Mouse (Mus musculus): Measurements from ENCODE around the gene Olfr798. TPM values are rescaled to one million over a fixed set of nuclear protein-coding genes. Genes with fewer than 3 reads are reported as not detected.

Olfr798 gene
- polyA plus RNA-seq (2015; fragmentation: Nextera tagmentation; extraction: Ambion mirVana) = not detected in 2 replicates

DNA sequence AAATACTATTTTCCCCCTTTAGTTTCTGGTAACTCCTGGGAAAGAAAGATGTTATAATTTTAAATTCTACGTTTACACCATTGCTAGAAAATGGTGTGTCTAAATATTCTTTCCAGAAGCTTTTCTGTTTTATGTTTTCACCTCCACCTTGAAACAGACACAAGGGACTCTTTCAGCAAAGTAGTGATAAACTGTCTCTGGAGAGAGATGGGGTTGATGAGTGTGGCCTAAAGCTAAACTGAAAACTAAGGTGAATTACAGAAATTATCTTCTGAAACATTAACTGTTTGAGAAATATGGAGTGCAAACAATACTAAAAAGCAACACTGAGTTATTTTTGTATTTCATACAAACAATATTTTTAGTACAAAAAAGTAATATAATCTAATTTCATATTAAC, at the start of gene Olfr798:
Olfr798 (minus strand) TSS at position 101 of the 400 bp plus-strand sequence.
- Histone ChIP-seq H3K4me3 (replicated peaks) (no peak within 1 kb of the TSS), H3K27ac (no peak within 1 kb of the TSS), H3K9ac (no peak within 1 kb of the TSS), H3K4me2 (replicated peaks) (no peak within 1 kb of the TSS), H3K9me3 (no peaks in the 10 kb centered on the region), H3K36me3 (no peaks in the 10 kb centered on the region), H3K4me1 (replicated peaks) (no peaks in the 10 kb centered on the region), H3K27me3 (replicated peaks) (no peaks in the 10 kb centered on the region)
- ATAC-seq = no peak
- WGBS = 76% methylated on average over 1 of the region's 1 CpGs

DNA sequence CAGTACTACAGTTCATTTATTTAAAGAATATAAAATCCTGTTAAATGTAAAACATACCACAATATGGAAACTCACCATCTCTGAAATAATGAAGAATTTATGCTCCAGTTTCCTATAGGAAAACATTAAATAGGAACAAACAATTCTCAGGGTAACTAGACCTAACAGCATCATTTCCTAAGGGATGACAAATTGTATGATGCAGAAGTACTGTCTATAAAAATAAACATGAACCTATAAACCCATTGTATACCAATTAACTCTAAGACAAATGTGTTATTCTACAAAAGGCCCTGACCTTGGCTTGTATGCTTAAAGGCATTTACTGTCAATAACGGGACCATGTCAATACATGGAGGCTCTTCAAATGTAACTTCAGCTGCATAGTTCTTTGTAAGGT, 46.0 kb upstream of the Olfr798 start, which contains the start of gene Olfr801:
Olfr801 (minus strand) TSS at position 101 of the 400 bp plus-strand sequence.
- H3K4me1 ChIP-seq (replicated peaks) = no peaks in the 10 kb centered on the region
- no peaks in the 10 kb centered on the region for H3K36me3 ChIP-seq
- WGBS = 76% methylated on average over 1 of the region's 1 CpGs
- no peaks in the 10 kb centered on the region for H3K9me3 ChIP-seq
- H3K9ac ChIP-seq = no peak within 1 kb of the TSS
- no peak within 1 kb of the TSS for H3K4me3 ChIP-seq (replicated peaks)
- no peak within 1 kb of the TSS for H3K27ac ChIP-seq
- no peak for ATAC-seq
- H3K27me3 ChIP-seq (replicated peaks) = no peaks in the 10 kb centered on the region
- no peak within 1 kb of the TSS for H3K4me2 ChIP-seq (replicated peaks)

DNA sequence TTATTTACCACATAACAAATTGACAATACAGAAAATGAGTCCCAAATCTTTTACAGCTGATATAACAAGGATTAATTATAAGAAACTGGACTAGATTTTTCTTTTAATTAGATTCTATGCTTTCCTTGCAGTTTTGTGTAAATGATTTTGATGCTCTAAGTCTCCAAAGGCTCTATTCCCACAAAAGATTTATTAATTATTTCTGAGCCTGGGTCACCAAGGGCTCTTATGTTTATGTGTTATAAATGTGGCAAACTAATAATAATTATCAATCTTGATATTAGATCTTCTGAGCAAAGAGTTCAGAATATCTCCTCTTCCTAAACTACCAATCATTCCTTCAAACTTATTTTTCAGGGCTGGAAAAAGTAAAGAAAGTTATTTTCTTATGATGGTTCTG, 29.7 kb upstream of the Olfr798 start, which contains the start of gene Olfr800:
Olfr800 (plus strand) TSS at position 301 of the 400 bp plus-strand sequence.
- no peak within 1 kb of the TSS for H3K9ac ChIP-seq
- H3K9me3 ChIP-seq = no peaks in the 10 kb centered on the region
- no peak within 1 kb of the TSS for H3K4me2 ChIP-seq (replicated peaks)
- H3K36me3 ChIP-seq = no peaks in the 10 kb centered on the region
- H3K27ac ChIP-seq = no peak within 1 kb of the TSS
- H3K27me3 ChIP-seq (replicated peaks) = no peaks in the 10 kb centered on the region
- no peak within 1 kb of the TSS for H3K4me3 ChIP-seq (replicated peaks)
- H3K4me1 ChIP-seq (replicated peaks) = no peaks in the 10 kb centered on the region
- no peak for ATAC-seq

DNA sequence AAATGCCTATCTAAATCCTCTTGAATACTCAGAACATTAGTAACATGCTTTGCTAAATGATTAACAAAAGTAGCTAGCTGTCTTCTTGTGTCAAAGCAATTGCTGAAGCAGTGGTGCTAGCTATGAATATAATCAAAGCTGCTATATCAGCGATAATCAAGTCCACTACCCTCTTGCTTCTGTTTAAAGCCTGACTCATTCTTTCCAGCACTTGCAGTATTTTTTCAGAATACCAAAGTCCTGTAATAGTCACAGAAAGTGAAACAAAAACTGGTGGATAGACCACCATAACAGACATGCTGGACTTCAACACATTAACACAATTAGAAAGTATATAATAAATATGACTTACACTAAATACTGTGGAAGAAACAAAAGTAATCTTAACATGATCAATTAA, 24.0 kb upstream of the Olfr798 start:
- ATAC-seq = no peak
- H3K4me3 ChIP-seq (replicated peaks) = no peak overlapping the region
- H3K4me1 ChIP-seq (replicated peaks) = no peaks in the 10 kb centered on the region
- H3K27ac ChIP-seq = no peak overlapping the region
- no peak overlapping the region for H3K9ac ChIP-seq
- H3K4me2 ChIP-seq (replicated peaks) = no peak overlapping the region
- WGBS = 92% methylated on average over 1 of the region's 1 CpGs
- H3K36me3 ChIP-seq = no peaks in the 10 kb centered on the region
- H3K27me3 ChIP-seq (replicated peaks) = no peaks in the 10 kb centered on the region
- H3K9me3 ChIP-seq = no peaks in the 10 kb centered on the region

- no peak within 1 kb of the TSS for H3K4me2 ChIP-seq (replicated peaks)
- no peak within 1 kb of the TSS for H3K27ac ChIP-seq
- no peaks in the 10 kb centered on the region for H3K4me1 ChIP-seq (replicated peaks)
- H3K27me3 ChIP-seq (replicated peaks) = no peaks in the 10 kb centered on the region
- no peaks in the 10 kb centered on the region for H3K36me3 ChIP-seq
- no peaks in the 10 kb centered on the region for H3K9me3 ChIP-seq
- H3K9ac ChIP-seq = no peak within 1 kb of the TSS
- H3K4me3 ChIP-seq (replicated peaks) = no peak within 1 kb of the TSS
- 26% methylated on average over 1 of the region's 1 CpGs for WGBS
- no peak for ATAC-seq
Observed at GRCm38 (mm10) chr10:129637184-129637583, 9.4 kb upstream of the Olfr798 start, which contains the start of gene Olfr799. TSS of gene Olfr799 (plus strand) at chr10:129637484.

DNA sequence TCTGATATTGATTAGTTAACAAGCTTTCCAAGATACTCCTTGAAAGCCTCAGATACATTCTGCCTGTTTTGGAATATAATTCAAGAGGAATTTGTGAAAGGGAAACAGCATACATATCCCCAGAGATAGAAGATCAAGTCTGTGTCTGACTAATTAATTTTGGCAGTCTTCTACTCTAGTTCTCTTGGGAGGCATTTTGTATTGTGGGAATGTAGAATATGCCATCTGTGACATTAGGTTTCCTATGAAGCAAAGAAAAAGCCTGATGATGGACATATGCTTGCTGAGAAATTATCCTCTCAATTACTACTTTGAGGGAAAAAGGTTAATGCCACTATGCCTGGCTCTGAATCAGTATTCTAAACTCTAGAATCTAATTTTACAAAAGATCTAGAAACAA, 4.5 kb downstream of the Olfr798 start:
- Histone ChIP-seq H3K4me2 (replicated peaks) (no peak overlapping the region), H3K27ac (no peak overlapping the region), H3K4me1 (replicated peaks) (no peaks in the 10 kb centered on the region), H3K9ac (no peak overlapping the region), H3K36me3 (no peaks in the 10 kb centered on the region), H3K4me3 (replicated peaks) (no peak overlapping the region), H3K27me3 (replicated peaks) (no peaks in the 10 kb centered on the region), H3K9me3 (no peaks in the 10 kb centered on the region)
- ATAC-seq = no peak

GRCm38 (mm10) chr10:129621724-129622123, 6.0 kb downstream of the Olfr798 start:
- H3K4me2 ChIP-seq (replicated peaks) = no peak overlapping the region
- H3K27ac ChIP-seq = no peak overlapping the region
- no peaks in the 10 kb centered on the region for H3K36me3 ChIP-seq
- no peaks in the 10 kb centered on the region for H3K9me3 ChIP-seq
- no peak overlapping the region for H3K9ac ChIP-seq
- no peaks in the 10 kb centered on the region for H3K27me3 ChIP-seq (replicated peaks)
- 23% methylated on average over 1 of the region's 1 CpGs for WGBS
- no peaks in the 10 kb centered on the region for H3K4me1 ChIP-seq (replicated peaks)
- ATAC-seq = no peak
- no peak overlapping the region for H3K4me3 ChIP-seq (replicated peaks)

GRCm38 (mm10) chr10:129612470-129612869, 15.3 kb downstream of the Olfr798 start, which contains the start of gene Olfr796:
TSS of gene Olfr796 (minus strand) at chr10:129612570.
- H3K9me3 ChIP-seq = no peaks in the 10 kb centered on the region
- H3K4me1 ChIP-seq (replicated peaks) = no peaks in the 10 kb centered on the region
- no peak for ATAC-seq
- no peak within 1 kb of the TSS for H3K27ac ChIP-seq
- H3K4me2 ChIP-seq (replicated peaks) = no peak within 1 kb of the TSS
- H3K27me3 ChIP-seq (replicated peaks) = no peaks in the 10 kb centered on the region
- H3K9ac ChIP-seq = no peak within 1 kb of the TSS
- no peaks in the 10 kb centered on the region for H3K36me3 ChIP-seq
- WGBS = 100% methylated on average over 1 of the region's 1 CpGs
- H3K4me3 ChIP-seq (replicated peaks) = no peak within 1 kb of the TSS

DNA sequence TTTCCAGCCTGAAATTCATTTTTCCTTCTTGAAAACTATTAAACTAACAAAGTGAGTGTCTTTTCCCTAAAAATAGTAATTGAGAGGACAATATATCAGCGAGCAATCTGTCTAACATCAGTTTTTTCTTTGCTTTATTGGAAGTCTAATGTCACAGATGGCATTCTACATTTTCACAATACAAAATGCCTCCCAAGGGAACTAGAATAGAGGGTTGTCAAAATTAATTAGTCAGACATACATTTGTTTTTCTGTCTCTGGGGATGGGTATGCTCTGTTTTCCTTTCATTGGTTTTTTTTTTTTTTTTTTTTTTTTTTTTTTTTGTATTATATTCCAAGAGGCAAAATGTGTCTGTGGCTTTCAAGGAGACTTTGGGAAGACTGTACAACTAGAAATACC, 50.7 kb downstream of the Olfr798 start:
- no peaks in the 10 kb centered on the region for H3K4me1 ChIP-seq (replicated peaks)
- ATAC-seq = no peak
- H3K4me3 ChIP-seq (replicated peaks) = no peak overlapping the region
- no peak overlapping the region for H3K27ac ChIP-seq
- no peak overlapping the region for H3K9ac ChIP-seq
- 77% methylated on average over 1 of the region's 1 CpGs for WGBS
- no peaks in the 10 kb centered on the region for H3K27me3 ChIP-seq (replicated peaks)
- H3K4me2 ChIP-seq (replicated peaks) = no peak overlapping the region
- no peaks in the 10 kb centered on the region for H3K36me3 ChIP-seq
- H3K9me3 ChIP-seq = no peaks in the 10 kb centered on the region

Other genes starting within 250 kb of the Olfr798 start
- gene Olfr784, start 243.9 kb downstream of the Olfr798 start, polyA plus RNA-seq (2015; fragmentation: Nextera tagmentation; extraction: Ambion mirVana) = 0.09 TPM in 1 of 2 replicates, not detected in the other
- not detected in 2 replicates for gene Olfr785, start 222.5 kb downstream of the Olfr798 start, polyA plus RNA-seq (2015; fragmentation: Nextera tagmentation; extraction: Ambion mirVana)
- gene Olfr786, start 200.6 kb downstream of the Olfr798 start, polyA plus RNA-seq (2015; fragmentation: Nextera tagmentation; extraction: Ambion mirVana) = not detected in 2 replicates
- not detected in 2 replicates for gene Olfr787, start 166.1 kb downstream of the Olfr798 start, polyA plus RNA-seq (2015; fragmentation: Nextera tagmentation; extraction: Ambion mirVana)
- gene Olfr788, start 156.9 kb downstream of the Olfr798 start, polyA plus RNA-seq (2015; fragmentation: Nextera tagmentation; extraction: Ambion mirVana) = not detected in 2 replicates
- gene Olfr789, start 143.2 kb downstream of the Olfr798 start, polyA plus RNA-seq (2015; fragmentation: Nextera tagmentation; extraction: Ambion mirVana) = not detected in 2 replicates
- gene Olfr790, start 129.4 kb downstream of the Olfr798 start, polyA plus RNA-seq (2015; fragmentation: Nextera tagmentation; extraction: Ambion mirVana) = not detected in 2 replicates
- not detected in 2 replicates for gene Olfr791, start 106.1 kb downstream of the Olfr798 start, polyA plus RNA-seq (2015; fragmentation: Nextera tagmentation; extraction: Ambion mirVana)
- not detected in 2 replicates for gene Olfr792, start 88.8 kb downstream of the Olfr798 start, polyA plus RNA-seq (2015; fragmentation: Nextera tagmentation; extraction: Ambion mirVana)
- gene Olfr794, start 60.3 kb downstream of the Olfr798 start, polyA plus RNA-seq (2015; fragmentation: Nextera tagmentation; extraction: Ambion mirVana) = not detected in 2 replicates
- gene Olfr796, start 15.4 kb downstream of the Olfr798 start, polyA plus RNA-seq (2015; fragmentation: Nextera tagmentation; extraction: Ambion mirVana) = not detected in 2 replicates
- gene Olfr799, start 9.6 kb upstream of the Olfr798 start, polyA plus RNA-seq (2015; fragmentation: Nextera tagmentation; extraction: Ambion mirVana) = not detected in 2 replicates
- gene Olfr800, start 29.8 kb upstream of the Olfr798 start, polyA plus RNA-seq (2015; fragmentation: Nextera tagmentation; extraction: Ambion mirVana) = not detected in 2 replicates
- not detected in 2 replicates for gene Olfr801, start 45.9 kb upstream of the Olfr798 start, polyA plus RNA-seq (2015; fragmentation: Nextera tagmentation; extraction: Ambion mirVana)
- gene Olfr802, start 60.2 kb upstream of the Olfr798 start, polyA plus RNA-seq (2015; fragmentation: Nextera tagmentation; extraction: Ambion mirVana) = not detected in 2 replicates
- not detected in 2 replicates for gene Olfr803, start 66.4 kb upstream of the Olfr798 start, polyA plus RNA-seq (2015; fragmentation: Nextera tagmentation; extraction: Ambion mirVana)
- not detected in 2 replicates for gene Olfr804, start 75.3 kb upstream of the Olfr798 start, polyA plus RNA-seq (2015; fragmentation: Nextera tagmentation; extraction: Ambion mirVana)
- gene Olfr805, start 101.4 kb upstream of the Olfr798 start, polyA plus RNA-seq (2015; fragmentation: Nextera tagmentation; extraction: Ambion mirVana) = not detected in 2 replicates
- gene Olfr806, start 114.0 kb upstream of the Olfr798 start, polyA plus RNA-seq (2015; fragmentation: Nextera tagmentation; extraction: Ambion mirVana) = not detected in 2 replicates
- not detected in 2 replicates for gene Olfr807, start 129.9 kb upstream of the Olfr798 start, polyA plus RNA-seq (2015; fragmentation: Nextera tagmentation; extraction: Ambion mirVana)
- gene Olfr808, start 137.5 kb upstream of the Olfr798 start, polyA plus RNA-seq (2015; fragmentation: Nextera tagmentation; extraction: Ambion mirVana) = not detected in 2 replicates
- not detected in 2 replicates for gene Olfr809, start 146.7 kb upstream of the Olfr798 start, polyA plus RNA-seq (2015; fragmentation: Nextera tagmentation; extraction: Ambion mirVana)
- not detected in 2 replicates for gene Olfr810, start 167.0 kb upstream of the Olfr798 start, polyA plus RNA-seq (2015; fragmentation: Nextera tagmentation; extraction: Ambion mirVana)
- gene Olfr811, start 176.5 kb upstream of the Olfr798 start, polyA plus RNA-seq (2015; fragmentation: Nextera tagmentation; extraction: Ambion mirVana) = not detected in 2 replicates
- gene Olfr812, start 218.2 kb upstream of the Olfr798 start, polyA plus RNA-seq (2015; fragmentation: Nextera tagmentation; extraction: Ambion mirVana) = not detected in 2 replicates
- not detected in 2 replicates for gene Olfr813, start 227.4 kb upstream of the Olfr798 start, polyA plus RNA-seq (2015; fragmentation: Nextera tagmentation; extraction: Ambion mirVana)